Mouse (Mus musculus): ENCODE measurements around the gene Fgr. TPM values are rescaled to one million over a fixed set of nuclear protein-coding genes. Genes with fewer than 3 reads are reported as not detected.
"Not testable (repeated sequence)": the region's sequence is repeated elsewhere in the genome, so short reads cannot be mapped to it uniquely, and the experiment has no call there.

The Fgr gene
- polyA plus RNA-seq, 1 experiment from 2014 or later: not detected

GRCm38 (mm10) chr4:133005885-133006451 lies 32.1 kb downstream of the Fgr start:
- Histone ChIP-seq H3K27me3 (peaks cover 17% of the 10 kb centered on the region), H3K4me1 (replicated peaks) (peaks cover 24% of the 10 kb centered on the region)
- WGBS: 38% methylated on average over 6 of the region's 6 CpGs
- H3K36me3 ChIP-seq; ATAC-seq (ENCODE audit: low read depth); H3K9me3 ChIP-seq; H3K4me2 ChIP-seq; H3K4me3 ChIP-seq; H3K9ac ChIP-seq; H3K27ac ChIP-seq (replicated peaks): not testable (repeated sequence)

- H3K4me1 ChIP-seq (replicated peaks): peaks cover 22% of the 10 kb centered on the region
- no peak overlapping the region for H3K27ac ChIP-seq (replicated peaks)
- ATAC-seq (ENCODE audit: low read depth): no peak
- H3K27me3 ChIP-seq: peaks cover 18% of the 10 kb centered on the region
- no peak overlapping the region for H3K4me2 ChIP-seq
- no peak overlapping the region for H3K9ac ChIP-seq
- 45% methylated on average over 15 of the region's 15 CpGs for WGBS
- no peaks in the 10 kb centered on the region for H3K36me3 ChIP-seq
- H3K4me3 ChIP-seq: no peak overlapping the region
- H3K9me3 ChIP-seq: no peaks in the 10 kb centered on the region
Observed at GRCm38 (mm10) chr4:133007513-133008380, 33.9 kb downstream of the Fgr start.

GRCm38 (mm10) chr4:133009131-133009530 lies 35.2 kb downstream of the Fgr start:
- no peak overlapping the region for H3K27ac ChIP-seq (replicated peaks)
- 1% methylated on average over 4 of the region's 4 CpGs for WGBS
- no peak for ATAC-seq (ENCODE audit: low read depth)
- no peak overlapping the region for H3K9ac ChIP-seq
- peaks cover 18% of the 10 kb centered on the region for H3K27me3 ChIP-seq
- H3K4me1 ChIP-seq (replicated peaks): peaks cover 23% of the 10 kb centered on the region
- H3K4me2 ChIP-seq: no peak overlapping the region
- no peaks in the 10 kb centered on the region for H3K36me3 ChIP-seq
- no peaks in the 10 kb centered on the region for H3K9me3 ChIP-seq
- no peak overlapping the region for H3K4me3 ChIP-seq

- no peak overlapping the region for H3K4me3 ChIP-seq
- ATAC-seq (ENCODE audit: low read depth): no peak
- no peaks in the 10 kb centered on the region for H3K9me3 ChIP-seq
- 63% methylated on average over 5 of the region's 5 CpGs for WGBS
- peaks cover 18% of the 10 kb centered on the region for H3K27me3 ChIP-seq
- H3K36me3 ChIP-seq: no peaks in the 10 kb centered on the region
- no peak overlapping the region for H3K27ac ChIP-seq (replicated peaks)
- H3K4me1 ChIP-seq (replicated peaks): peaks cover 28% of the 10 kb centered on the region
- H3K9ac ChIP-seq: no peak overlapping the region
- no peak overlapping the region for H3K4me2 ChIP-seq
Observed at GRCm38 (mm10) chr4:133009676-133010075, 35.8 kb downstream of the Fgr start.

- no peak for ATAC-seq (ENCODE audit: low read depth)
Observed at GRCm38 (mm10) chr4:133010611-133011010, 36.7 kb downstream of the Fgr start.

GRCm38 (mm10) chr4:133011028-133011820 lies 37.3 kb downstream of the Fgr start, which contains the start of gene Ahdc1:
Gene Ahdc1 (plus strand): TSS chr4:133011260.
- H3K9me3 ChIP-seq: no peaks in the 10 kb centered on the region
- H3K9ac ChIP-seq: peak within 1 kb of the TSS; percentile 100
- 1% methylated on average over 66 of the region's 66 CpGs for WGBS
- peak; percentile 80 for ATAC-seq (ENCODE audit: low read depth)
- peak within 1 kb of the TSS; percentile 98 for H3K27ac ChIP-seq (replicated peaks)
- no peaks in the 10 kb centered on the region for H3K36me3 ChIP-seq
- peaks cover 18% of the 10 kb centered on the region for H3K27me3 ChIP-seq
- H3K4me1 ChIP-seq (replicated peaks): peaks cover 44% of the 10 kb centered on the region
- peak within 1 kb of the TSS; percentile 99 for H3K4me2 ChIP-seq
- peak within 1 kb of the TSS; percentile 98 for H3K4me3 ChIP-seq

More at GRCm38 (mm10) chr4:133010611-133011010, 36.7 kb downstream of the Fgr start:
- H3K4me3 ChIP-seq: peak overlapping the region; percentile 98
- under 1% methylated on average over 17 of the region's 17 CpGs for WGBS
- no peaks in the 10 kb centered on the region for H3K9me3 ChIP-seq
- no peak overlapping the region for H3K27ac ChIP-seq (replicated peaks)
- no peaks in the 10 kb centered on the region for H3K36me3 ChIP-seq
- no peak overlapping the region for H3K9ac ChIP-seq
- peaks cover 18% of the 10 kb centered on the region for H3K27me3 ChIP-seq
- H3K4me2 ChIP-seq: peak overlapping the region; percentile 99
- peaks cover 38% of the 10 kb centered on the region for H3K4me1 ChIP-seq (replicated peaks)

- under 1% methylated on average over 57 of the region's 84 CpGs for WGBS
- H3K4me2 ChIP-seq: peak overlapping the region; percentile 99
- H3K27me3 ChIP-seq: peaks cover 18% of the 10 kb centered on the region
- peak overlapping the region; percentile 100 for H3K9ac ChIP-seq
- H3K4me1 ChIP-seq (replicated peaks): peaks cover 53% of the 10 kb centered on the region
- no peaks in the 10 kb centered on the region for H3K9me3 ChIP-seq
- H3K27ac ChIP-seq (replicated peaks): peak overlapping the region; percentile 98
- no peaks in the 10 kb centered on the region for H3K36me3 ChIP-seq
- H3K4me3 ChIP-seq: peak overlapping the region; percentile 98
- ATAC-seq (ENCODE audit: low read depth): peak; percentile 12; the same call in 1 of the 2 replicates
Observed at GRCm38 (mm10) chr4:133011821-133012775, 38.2 kb downstream of the Fgr start.

GRCm38 (mm10) chr4:133012776-133013265 lies 38.9 kb downstream of the Fgr start:
- peaks cover 60% of the 10 kb centered on the region for H3K4me1 ChIP-seq (replicated peaks)
- 1% methylated on average over 17 of the region's 17 CpGs for WGBS
- ATAC-seq (ENCODE audit: low read depth): no peak

GRCm38 (mm10) chr4:133013266-133013891 lies 39.5 kb downstream of the Fgr start:
- peaks cover 63% of the 10 kb centered on the region for H3K4me1 ChIP-seq (replicated peaks)
- ATAC-seq (ENCODE audit: low read depth): peak; percentile 5; the same call in 1 of the 2 replicates
- no peaks in the 10 kb centered on the region for H3K9me3 ChIP-seq
- H3K9ac ChIP-seq: peak overlapping the region; percentile 100
- peak overlapping the region; percentile 99 for H3K4me2 ChIP-seq
- H3K36me3 ChIP-seq: 0 out of 2 replicates have a peak, but pooled peaks cover 2% of the 10 kb centered on the region
- peaks cover 18% of the 10 kb centered on the region for H3K27me3 ChIP-seq
- peak overlapping the region; percentile 98 for H3K4me3 ChIP-seq
- peak overlapping the region; percentile 98 for H3K27ac ChIP-seq (replicated peaks)
- 3% methylated on average over 16 of the region's 18 CpGs for WGBS

More at GRCm38 (mm10) chr4:133012776-133013265, 38.9 kb downstream of the Fgr start:
- Histone ChIP-seq H3K9me3 (no peaks in the 10 kb centered on the region), H3K27ac (replicated peaks) (peak overlapping the region; percentile 98), H3K4me3 (peak overlapping the region; percentile 98), H3K27me3 (peaks cover 18% of the 10 kb centered on the region), H3K9ac (peak overlapping the region; percentile 100), H3K36me3 (no peaks in the 10 kb centered on the region), H3K4me2 (peak overlapping the region; percentile 99)

GRCm38 (mm10) chr4:133014088-133014487 lies 40.2 kb downstream of the Fgr start:
- peaks cover 66% of the 10 kb centered on the region for H3K4me1 ChIP-seq (replicated peaks)
- peaks cover 18% of the 10 kb centered on the region for H3K27me3 ChIP-seq
- peak overlapping the region; percentile 98 for H3K4me3 ChIP-seq
- ATAC-seq (ENCODE audit: low read depth): no peak
- 25% methylated on average over 5 of the region's 5 CpGs for WGBS
- H3K9ac ChIP-seq: peak overlapping the region; percentile 100
- peak overlapping the region; percentile 98 for H3K27ac ChIP-seq (replicated peaks)
- no peaks in the 10 kb centered on the region for H3K9me3 ChIP-seq
- H3K4me2 ChIP-seq: peak overlapping the region; percentile 99
- H3K36me3 ChIP-seq: 0 out of 2 replicates have a peak, but pooled peaks cover 2% of the 10 kb centered on the region

Data from neural tube, embryonic 13.5 days (tissue).